Mouse (Mus musculus) heart, postnatal 0 days (tissue): ENCODE data around the gene Bex6. TPM values are rescaled to one million over a fixed set of nuclear protein-coding genes. Genes with fewer than 3 reads are reported as not detected.

Experiments
- ATAC-seq: fragments of 200-750 bp; cut with Nextera tagmentation; 2 replicates; pipeline ENCODE4 v1.8.0; 2017; ENCODE audit warnings: low read depth, moderate number of reproducible peaks, moderate library complexity; ENCODE audit not compliant: insufficient read depth
- DNase-seq: peaks from one replicate; pipeline ENCODE4 v3.0.0-alpha.2; 2016; ENCODE audit warnings: low spot score
- H3K27ac ChIP-seq: fragments of 300-500 bp; sonication (generic); 2 replicates; pipeline ENCODE4 v1.5.1; 2014; ENCODE audit warnings: low read depth, mild to moderate bottlenecking
- H3K27me3 ChIP-seq: fragments of 300-500 bp; sonication (generic); 2 replicates; pipeline ENCODE4 v1.6.1; 2014; ENCODE audit warnings: low read length, mixed read lengths; ENCODE audit not compliant: control insufficient read depth, insufficient read depth
- H3K36me3 ChIP-seq: fragments of 300-500 bp; sonication (generic); replicated peaks from 2 replicates; pipeline ENCODE4 v1.6.1; 2014; ENCODE audit warnings: low read length, mixed read lengths; ENCODE audit not compliant: control insufficient read depth, insufficient read depth
- H3K4me1 ChIP-seq: fragments of 300-500 bp; sonication (generic); 2 replicates; pipeline ENCODE4 v1.6.1; 2014; ENCODE audit warnings: antibody characterized with exemption; ENCODE audit not compliant: control insufficient read depth, insufficient read depth
- H3K4me2 ChIP-seq: fragments of 300-500 bp; sonication (generic); 2 replicates; pipeline ENCODE4 v1.6.1; 2014; ENCODE audit warnings: low read depth, mild to moderate bottlenecking, low read length, moderate library complexity
- H3K4me3 ChIP-seq: fragments of 300-500 bp; sonication (generic); 2 replicates; pipeline ENCODE4 v1.5.1; 2014; ENCODE audit warnings: low read depth, low read length
- H3K9ac ChIP-seq: fragments of 300-500 bp; sonication (generic); replicated peaks from 2 replicates; pipeline ENCODE4 v1.6.1; 2014; ENCODE audit warnings: low read depth, low read length, mixed read lengths
- H3K9me3 ChIP-seq: fragments of 300-500 bp; sonication (generic); replicated peaks from 2 replicates; pipeline ENCODE4 v1.6.1; 2016; ENCODE audit warnings: low read length; ENCODE audit not compliant: control insufficient read depth
- CTCF ChIP-seq: IDR thresholded peaks from 2 replicates; pipeline ENCODE4 v1.5.1; 2016; ENCODE audit warnings: antibody characterized with exemption, control low read depth, low read depth
- EP300 ChIP-seq: IDR thresholded peaks from 2 replicates; pipeline ENCODE4 v1.6.1; 2016; ENCODE audit warnings: antibody characterized with exemption, low read depth
- WGBS: fragments of 180-500 bp; shearing (Covaris S2); extraction: QIAGEN DNeasy Blood & Tissue Kit; methylation state at CpG from one replicate; pipeline ENCODE4 v1.1.7; 2014; 5-methylcytosine and 5-hydroxymethylcytosine counted together
- polyA plus RNA-seq: library from polyadenylated mRNA; unstranded; fragments of >200 nt; fragmentation: Nextera tagmentation; extraction: Ambion mirVana; gene quantifications from 2 replicates; pipeline ENCODE4 v1.2.1, GENCODE M21; 2015
- total RNA-seq: library from RNA; depleted of rRNA; stranded (reverse); fragments of >200 nt; gene quantifications from 2 replicates; pipeline ENCODE4 v1.2.3, GENCODE M21; 2014; ENCODE audit warnings: low replicate concordance

Bex6 gene
- total and polyA plus RNA-seq, 2 experiments from 2014 or later = not detected

DNA sequence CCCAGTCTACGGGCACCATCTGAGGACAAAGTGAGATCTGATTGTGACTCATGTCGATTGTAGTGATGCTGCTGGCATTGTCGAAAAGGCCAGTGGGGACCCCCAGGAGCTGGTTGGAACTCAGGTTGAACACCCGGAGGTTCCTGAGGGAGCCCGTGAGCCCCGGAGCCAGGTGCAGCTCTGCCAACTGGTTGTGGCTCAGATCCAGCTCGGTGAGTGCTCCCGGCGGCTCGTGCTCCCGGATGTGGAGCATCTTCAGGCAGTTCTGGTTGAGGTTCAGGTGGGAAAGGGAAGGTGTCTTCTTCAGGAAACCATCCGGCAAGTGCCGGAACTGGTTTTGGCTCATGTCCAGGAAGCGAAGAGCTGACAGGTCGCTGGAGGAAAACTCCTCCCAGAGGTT is 35.9 kb upstream of the Bex6 start:
- DNase-seq (no peak), ATAC-seq (no peak)
- Histone ChIP-seq H3K4me2 (no peak overlapping the region), H3K27me3 (no peaks in the 10 kb centered on the region), H3K9me3 (0 out of 2 replicates have a peak, but pooled peaks cover 4% of the 10 kb centered on the region), H3K27ac (no peak overlapping the region), H3K4me3 (no peak overlapping the region), H3K36me3 (peaks cover 22% of the 10 kb centered on the region), H3K4me1 (no peaks in the 10 kb centered on the region), H3K9ac (no peak overlapping the region)
- WGBS = 87% methylated on average over 15 of the region's 15 CpGs
- TF ChIP-seq CTCF (no peak), EP300 (no peak)

- Histone ChIP-seq H3K9me3 (0 out of 2 replicates have a peak, but pooled peaks cover 4% of the 10 kb centered on the region), H3K4me2 (no peak overlapping the region), H3K27ac (no peak overlapping the region), H3K4me3 (no peak overlapping the region), H3K36me3 (peaks cover 22% of the 10 kb centered on the region), H3K4me1 (no peaks in the 10 kb centered on the region), H3K27me3 (no peaks in the 10 kb centered on the region), H3K9ac (no peak overlapping the region)
- DNase-seq (no peak), ATAC-seq (no peak)
- 89% methylated on average over 17 of the region's 17 CpGs for WGBS
- no peak for TF ChIP-seq EP300
- no peak for TF ChIP-seq CTCF
Measured at GRCm38 (mm10) chr16:32144592-32144991, 35.0 kb upstream of the Bex6 start.

DNA sequence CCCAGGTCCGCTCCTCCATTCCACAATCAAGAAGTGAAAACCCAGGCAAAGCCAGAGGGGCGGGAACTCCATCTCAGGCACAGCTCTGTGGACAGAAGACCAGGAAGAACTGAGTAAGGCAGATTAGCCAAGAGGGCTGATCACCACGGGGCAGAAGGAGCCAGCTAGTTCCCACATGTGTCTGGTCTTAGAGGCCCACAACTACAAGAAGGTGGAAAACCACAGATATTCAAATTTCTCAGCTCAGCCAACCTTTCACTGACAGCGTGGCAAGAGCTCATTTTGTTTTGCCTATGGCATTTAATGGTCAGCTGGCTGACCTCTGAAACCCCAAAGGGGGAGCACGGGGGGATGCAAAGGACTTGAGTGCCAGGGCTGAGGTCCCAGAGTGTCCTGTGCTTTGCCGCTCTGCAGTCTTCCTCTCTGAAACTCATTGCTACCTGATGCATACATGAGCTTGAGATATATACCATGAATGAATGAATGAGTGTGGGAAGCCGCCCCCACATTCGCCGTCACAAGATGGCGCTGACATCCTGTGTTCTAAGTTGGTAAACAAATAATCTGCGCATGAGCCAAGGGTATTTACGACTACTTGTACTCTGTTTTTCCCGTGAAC is 31.9 kb upstream of the Bex6 start:
- ATAC-seq (no peak), DNase-seq (no peak)
- TF ChIP-seq EP300 = no peak
- 0 out of 2 replicates have a peak, but pooled peaks have one; percentile 3 for TF ChIP-seq CTCF
- Histone ChIP-seq H3K4me3 (no peak overlapping the region), H3K4me2 (peak overlapping the region; percentile 33), H3K4me1 (no peaks in the 10 kb centered on the region), H3K9me3 (0 out of 2 replicates have a peak, but pooled peaks cover 4% of the 10 kb centered on the region), H3K27ac (no peak overlapping the region), H3K36me3 (peaks cover 22% of the 10 kb centered on the region), H3K9ac (no peak overlapping the region), H3K27me3 (no peaks in the 10 kb centered on the region)
- WGBS = 60% methylated on average over 11 of the region's 13 CpGs

- Histone ChIP-seq H3K4me2 (peak overlapping the region; percentile 31), H3K27ac (peak overlapping the region; percentile 15; the same call in 1 of the 2 replicates), H3K4me1 (peaks cover 4% of the 10 kb centered on the region; the same call in 1 of the 2 replicates), H3K27me3 (no peaks in the 10 kb centered on the region), H3K9me3 (no peaks in the 10 kb centered on the region), H3K9ac (no peak overlapping the region), H3K36me3 (no peaks in the 10 kb centered on the region), H3K4me3 (no peak overlapping the region)
- 90% methylated on average over 1 of the region's 1 CpGs for WGBS
- no peak for ATAC-seq
- DNase-seq = no peak
- TF ChIP-seq EP300 (no peak), CTCF (no peak)
Measured at GRCm38 (mm10) chr16:32153976-32154375, 25.6 kb upstream of the Bex6 start.

DNA sequence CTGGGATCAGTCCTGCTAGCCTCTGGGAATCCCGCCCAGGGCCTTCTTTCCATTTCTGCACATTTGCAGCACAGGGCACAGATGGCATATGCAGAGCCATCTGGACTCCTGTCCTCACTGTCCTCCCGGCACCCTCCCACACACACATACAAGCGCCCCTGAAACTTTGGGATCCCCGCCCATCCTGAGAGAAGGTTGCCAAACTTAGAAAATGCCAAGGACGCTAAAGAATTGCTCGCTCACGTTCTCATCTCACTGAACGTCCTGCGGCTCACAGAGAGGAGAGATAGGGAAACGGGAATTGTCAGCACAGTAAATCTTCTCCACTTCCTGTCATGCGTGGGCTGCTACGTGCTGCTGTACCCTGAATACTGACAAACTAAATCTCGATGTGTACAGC is 25.2 kb upstream of the Bex6 start:
- H3K9me3 ChIP-seq = no peaks in the 10 kb centered on the region
- H3K9ac ChIP-seq = peak overlapping the region; percentile 33; the same call in 1 of the 2 replicates
- 33% methylated on average over 13 of the region's 13 CpGs for WGBS
- H3K4me3 ChIP-seq = no peak overlapping the region
- no peak for TF ChIP-seq CTCF
- TF ChIP-seq EP300 = no peak
- no peaks in the 10 kb centered on the region for H3K36me3 ChIP-seq
- H3K4me1 ChIP-seq = peaks cover 4% of the 10 kb centered on the region; the same call in 1 of the 2 replicates
- no peaks in the 10 kb centered on the region for H3K27me3 ChIP-seq
- DNase-seq = peak; percentile 19
- H3K27ac ChIP-seq = peak overlapping the region; percentile 15; the same call in 1 of the 2 replicates
- H3K4me2 ChIP-seq = peak overlapping the region; percentile 31
- no peak for ATAC-seq
